Mouse (Mus musculus): Measurements from ENCODE around the gene Olfr951.

Olfr951 gene

GRCm38 (mm10) chr9:39387110-39387509, at the start of gene Olfr951:
Olfr951 (plus strand) TSS chr9:39387410.
- no peak for DNase-seq (ENCODE audit: low read depth)

GRCm38 (mm10) chr9:39427048-39427447, 39.8 kb downstream of the Olfr951 start, which contains the start of gene Olfr952:
Olfr952 (minus strand) TSS chr9:39427148.
- no peak for DNase-seq (ENCODE audit: low read depth)
